Mouse (Mus musculus) fibroblast of lung, adult 2 months (primary cell): ENCODE results near the gene Msi2.

Source experiments
- DNase-seq: peaks from one replicate; pipeline ENCODE4 v3.0.0-alpha.2; 2011; ENCODE audit warnings: low read depth

Gene Msi2

GRCm38 (mm10) chr11:88560634-88561033, 157.7 kb downstream of the Msi2 start:
- DNase-seq = no peak

GRCm38 (mm10) chr11:88559365-88559970, 158.8 kb downstream of the Msi2 start:
- no peak for DNase-seq

GRCm38 (mm10) chr11:88558731-88559130, 159.6 kb downstream of the Msi2 start:
- no peak for DNase-seq

GRCm38 (mm10) chr11:88557828-88558580, 160.3 kb downstream of the Msi2 start:
- DNase-seq = no peak

GRCm38 (mm10) chr11:88557116-88557768, 161.1 kb downstream of the Msi2 start:
- DNase-seq = no peak

GRCm38 (mm10) chr11:88555902-88556549, 162.3 kb downstream of the Msi2 start:
- DNase-seq = no peak

- no peak for DNase-seq
Measured at GRCm38 (mm10) chr11:88555232-88555818, 163.0 kb downstream of the Msi2 start.

GRCm38 (mm10) chr11:88553521-88554310, 164.6 kb downstream of the Msi2 start:
- no peak for DNase-seq

GRCm38 (mm10) chr11:88552987-88553386, 165.3 kb downstream of the Msi2 start:
- no peak for DNase-seq

GRCm38 (mm10) chr11:88552385-88552784, 165.9 kb downstream of the Msi2 start:
- DNase-seq = no peak

GRCm38 (mm10) chr11:88551034-88551433, 167.3 kb downstream of the Msi2 start:
- DNase-seq = no peak

GRCm38 (mm10) chr11:88550083-88550907, 168.0 kb downstream of the Msi2 start:
- no peak for DNase-seq

- no peak for DNase-seq
Measured at GRCm38 (mm10) chr11:88549529-88549900, 168.8 kb downstream of the Msi2 start.

- no peak for DNase-seq
Measured at GRCm38 (mm10) chr11:88548832-88549528, 169.3 kb downstream of the Msi2 start.

GRCm38 (mm10) chr11:88548423-88548822, 169.9 kb downstream of the Msi2 start:
- no peak for DNase-seq

- no peak for DNase-seq
Measured at GRCm38 (mm10) chr11:88543771-88544170, 174.5 kb downstream of the Msi2 start.

- DNase-seq = no peak
Measured at GRCm38 (mm10) chr11:88542817-88543216, 175.5 kb downstream of the Msi2 start.

- no peak for DNase-seq
Measured at GRCm38 (mm10) chr11:88541666-88542639, 176.4 kb downstream of the Msi2 start.
